Mouse (Mus musculus) spleen, adult 2 months (tissue): ENCODE measurements around the gene Ciart.

Source experiments
- CTCF ChIP-seq: fragments of 200-500 bp; IDR thresholded peaks from 2 replicates; pipeline ENCODE4 v1.5.1; 2011; ENCODE audit warnings: mild to moderate bottlenecking, inconsistent platforms; ENCODE audit not compliant: insufficient read depth, insufficient read length, insufficient replicate concordance; ENCODE audit errors: extremely low read depth
- POLR2A ChIP-seq: fragments of 200-500 bp; IDR thresholded peaks from 2 replicates; pipeline ENCODE4 v1.6.1; 2011; ENCODE audit warnings: low read depth, low read length, inconsistent platforms

DNA sequence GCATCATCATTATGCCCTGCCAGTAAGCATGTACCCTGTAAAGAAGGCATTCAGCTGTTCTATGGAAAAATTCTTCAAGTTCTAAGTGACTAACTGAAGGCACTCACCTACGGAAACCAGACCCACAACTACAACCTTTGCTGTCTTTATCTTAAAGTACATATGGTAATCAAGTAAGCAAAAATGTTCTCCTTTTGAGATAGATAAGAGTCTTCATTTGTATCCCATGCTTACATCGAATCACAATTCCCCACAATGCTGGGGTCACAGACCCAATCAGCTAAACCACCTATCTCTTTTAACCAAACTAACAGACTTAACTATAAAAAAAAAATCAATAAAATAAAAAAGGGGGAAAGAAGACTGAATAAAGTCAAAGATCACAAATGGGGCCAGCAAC, 42.8 kb downstream of the Ciart start:
- TF ChIP-seq CTCF (no peak), POLR2A (no peak)
